Mouse (Mus musculus): ENCODE measurements around the gene Luc7l3.

Gene Luc7l3

DNA sequence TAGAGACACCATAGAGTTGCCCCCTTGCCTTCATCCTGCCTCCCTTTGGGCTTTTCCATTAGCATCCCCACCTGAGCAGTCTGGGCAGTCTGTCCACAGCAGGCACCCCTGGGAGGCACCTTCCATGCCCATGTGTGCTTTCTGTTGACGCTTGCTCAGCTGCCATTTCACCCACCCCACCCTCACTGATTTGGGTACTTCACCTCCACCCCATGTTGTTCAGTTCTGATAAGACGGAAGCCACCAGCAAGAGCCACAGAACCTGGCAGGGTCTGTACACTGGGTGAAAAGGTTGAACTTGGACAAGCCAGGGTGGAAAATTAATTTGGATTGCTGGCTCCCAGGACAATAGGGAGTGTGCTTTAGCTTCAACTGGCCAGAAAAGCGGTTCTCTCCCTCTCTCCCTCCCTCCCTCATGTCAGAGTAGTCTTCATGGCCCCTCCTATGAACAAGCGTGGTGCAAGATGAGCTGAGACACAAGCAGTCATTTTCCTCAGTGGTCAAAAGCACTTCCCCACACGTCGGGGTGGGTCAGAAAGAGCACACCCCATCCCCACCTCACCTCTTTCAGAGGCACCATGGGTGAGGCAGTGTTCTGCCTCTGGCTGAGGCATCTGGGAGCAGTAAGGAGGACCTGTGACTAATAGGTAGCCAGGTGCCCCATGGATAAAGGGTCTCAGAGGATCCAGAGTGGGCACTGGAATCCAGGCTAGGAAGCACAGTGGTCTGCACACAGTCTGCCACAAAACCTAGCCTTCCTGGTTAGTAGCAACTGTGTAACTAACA, 60.0 kb downstream of the Luc7l3 start:
- no peak for TF ChIP-seq GATA4 (IDR thresholded peaks at IDR 0.05; ENCODE audit: insufficient replicate concordance, low read length)

DNA sequence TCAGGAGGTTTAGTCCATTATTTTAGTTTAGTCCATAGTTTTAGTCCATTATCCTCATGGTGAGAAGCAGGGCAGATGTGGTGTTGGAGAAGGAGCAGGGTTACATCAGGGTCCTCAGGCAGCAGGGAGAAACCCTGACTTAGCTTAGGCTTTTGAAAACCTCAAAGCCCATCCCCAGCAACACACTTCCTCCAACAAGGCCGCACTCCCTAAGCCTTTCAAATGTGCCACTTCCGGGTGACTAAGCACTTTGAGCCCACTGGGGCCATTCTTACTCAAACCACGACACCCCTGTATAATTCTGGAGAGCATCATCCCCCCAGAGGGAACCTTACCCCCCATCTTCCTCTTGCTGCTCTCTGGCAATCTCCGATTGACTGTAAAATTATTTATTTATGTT, 62.0 kb downstream of the Luc7l3 start:
- no peak for TF ChIP-seq GATA4 (IDR thresholded peaks at IDR 0.05; ENCODE audit: insufficient replicate concordance, low read length)

DNA sequence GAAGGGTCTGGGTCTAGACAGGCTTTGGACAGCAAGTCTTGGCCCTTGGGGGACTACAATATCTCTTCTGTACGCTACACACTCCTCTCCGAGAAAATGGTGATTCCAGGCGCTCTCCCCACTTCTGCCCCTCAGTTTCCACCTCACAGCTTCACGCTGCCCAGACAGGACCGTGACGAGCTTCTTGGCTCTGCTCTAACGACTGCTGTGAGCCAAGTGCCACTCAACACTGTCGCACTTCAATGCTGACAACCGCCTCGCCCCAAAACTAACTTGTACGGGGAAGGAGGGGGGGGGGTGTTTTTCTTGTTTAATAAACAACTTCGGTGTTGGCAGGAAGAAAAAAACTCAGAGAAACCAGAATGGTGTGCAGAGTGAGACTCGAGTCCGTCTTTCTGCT, 63.8 kb downstream of the Luc7l3 start:
- TF ChIP-seq GATA4 (IDR thresholded peaks at IDR 0.05; ENCODE audit: insufficient replicate concordance, low read length): no peak

DNA sequence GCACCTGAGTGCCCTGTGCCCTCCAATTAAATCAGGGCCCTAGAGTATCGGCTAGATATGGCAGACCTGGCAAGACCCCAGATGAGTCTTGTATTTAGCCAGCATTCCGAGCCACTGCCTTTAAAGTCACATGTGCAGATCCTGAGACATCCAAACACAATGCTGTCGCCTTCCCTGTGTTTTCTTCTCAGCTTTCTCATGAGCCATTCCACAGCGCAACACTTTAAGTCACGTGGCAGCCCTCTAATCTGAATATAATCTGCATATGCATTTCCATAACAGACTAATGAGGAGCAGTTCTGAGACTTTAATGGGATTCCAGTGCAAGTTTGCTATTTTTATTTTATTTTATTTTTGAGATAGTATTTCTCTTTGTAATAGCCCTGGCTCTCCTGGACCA, 66.1 kb downstream of the Luc7l3 start:
- no peak for TF ChIP-seq GATA4 (IDR thresholded peaks at IDR 0.05; ENCODE audit: insufficient replicate concordance, low read length)

DNA sequence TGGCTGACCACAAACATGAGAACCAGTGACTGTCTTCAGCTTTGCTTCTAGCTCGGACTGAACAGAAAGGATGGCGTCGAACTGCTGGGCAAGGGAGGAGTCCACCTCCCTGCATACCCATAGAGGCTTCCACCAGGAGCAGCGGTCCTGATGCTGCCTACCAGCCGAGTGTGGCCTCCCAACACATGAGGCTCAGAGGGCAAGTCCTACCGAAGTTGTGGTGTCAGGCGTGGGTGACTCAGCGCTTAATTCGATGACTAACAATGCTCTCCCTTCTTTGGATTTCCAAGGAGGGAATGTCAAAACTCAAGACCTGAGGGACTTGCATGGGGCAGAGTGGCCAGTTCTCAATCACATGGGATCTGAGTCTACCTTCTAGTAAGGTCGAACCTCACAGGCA, 68.1 kb downstream of the Luc7l3 start:
- no peak for TF ChIP-seq GATA4 (IDR thresholded peaks at IDR 0.05; ENCODE audit: insufficient replicate concordance, low read length)

DNA sequence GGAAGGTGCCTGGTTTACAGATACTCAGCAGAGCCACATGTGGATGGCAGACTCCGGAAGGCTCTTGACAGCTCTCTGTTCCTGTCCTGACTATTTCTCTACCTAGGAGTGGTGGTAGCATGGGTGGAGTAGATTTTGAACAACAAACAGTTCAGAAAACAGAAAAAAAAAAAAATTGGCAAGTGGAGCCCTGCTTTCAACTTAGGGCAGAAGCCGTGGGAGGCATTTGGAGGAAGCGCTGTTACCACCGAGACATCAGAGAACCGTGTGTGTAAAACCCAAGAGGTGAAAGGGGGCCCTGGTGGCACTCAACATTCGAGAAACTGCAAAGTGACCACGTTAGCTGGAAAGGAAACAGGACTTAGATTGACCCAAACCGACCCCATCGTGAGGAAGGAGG, 68.6 kb downstream of the Luc7l3 start:
- TF ChIP-seq GATA4 (IDR thresholded peaks at IDR 0.05; ENCODE audit: insufficient replicate concordance, low read length): no peak

DNA sequence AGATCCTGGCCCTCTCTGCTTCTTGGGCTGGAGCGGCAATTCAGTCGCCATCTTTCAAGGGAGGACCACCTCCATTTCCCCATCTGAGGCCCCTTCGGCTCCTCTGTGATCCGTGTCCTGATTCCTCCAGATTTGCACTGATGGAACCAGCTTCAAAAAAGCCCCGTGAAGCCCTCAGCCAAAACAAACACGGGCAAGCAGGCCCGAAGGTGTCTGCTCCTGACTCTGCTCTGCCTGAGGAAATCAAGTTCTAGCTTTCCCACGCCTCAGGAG, 75.1 kb downstream of the Luc7l3 start:
- TF ChIP-seq GATA4 (IDR thresholded peaks at IDR 0.05; ENCODE audit: insufficient replicate concordance, low read length): no peak

DNA sequence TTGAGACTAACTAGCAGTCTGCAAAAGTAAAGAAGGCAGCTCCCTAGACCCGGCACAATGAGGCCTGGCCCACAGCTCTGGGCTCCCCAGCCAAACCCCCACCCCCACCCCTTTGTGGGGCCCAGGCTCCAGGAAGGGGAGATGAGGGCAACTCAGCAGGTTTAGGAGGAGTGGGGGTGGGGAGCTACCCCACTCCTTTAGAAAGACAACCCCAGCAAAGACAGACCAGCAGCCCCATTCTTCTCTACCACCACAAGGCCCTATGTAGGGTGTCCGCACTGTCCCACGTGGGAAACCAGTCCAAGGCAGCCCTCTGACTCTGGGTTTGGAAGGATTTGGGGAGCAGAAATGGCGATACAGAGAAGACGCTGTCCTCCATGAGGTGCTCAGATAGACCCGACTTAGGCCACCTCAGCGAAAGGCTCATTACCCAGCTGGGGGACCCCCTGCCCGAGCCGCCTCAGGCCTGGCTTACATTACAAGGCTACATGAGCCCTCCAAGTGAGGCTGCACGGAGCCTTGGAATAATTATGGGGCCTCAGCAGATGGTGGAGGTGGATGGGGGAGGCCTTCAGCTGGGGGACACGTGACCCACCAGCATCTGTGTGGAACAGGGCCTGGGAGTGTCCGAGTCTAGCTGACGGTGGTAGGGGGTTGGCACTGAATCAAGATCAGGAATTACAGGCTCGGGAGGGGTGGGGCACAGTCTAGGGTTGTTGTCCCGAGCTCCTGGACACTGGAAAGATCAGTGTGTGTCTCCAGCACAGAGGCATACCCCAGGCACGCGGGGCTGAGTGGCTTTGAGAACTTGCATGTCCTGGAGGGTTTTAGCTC, 75.6 kb downstream of the Luc7l3 start, which contains the start of gene Wfikkn2:
Wfikkn2 (minus strand) TSS at position 51 of the 834 bp plus-strand sequence.
- no peak for TF ChIP-seq GATA4 (IDR thresholded peaks at IDR 0.05; ENCODE audit: insufficient replicate concordance, low read length)

DNA sequence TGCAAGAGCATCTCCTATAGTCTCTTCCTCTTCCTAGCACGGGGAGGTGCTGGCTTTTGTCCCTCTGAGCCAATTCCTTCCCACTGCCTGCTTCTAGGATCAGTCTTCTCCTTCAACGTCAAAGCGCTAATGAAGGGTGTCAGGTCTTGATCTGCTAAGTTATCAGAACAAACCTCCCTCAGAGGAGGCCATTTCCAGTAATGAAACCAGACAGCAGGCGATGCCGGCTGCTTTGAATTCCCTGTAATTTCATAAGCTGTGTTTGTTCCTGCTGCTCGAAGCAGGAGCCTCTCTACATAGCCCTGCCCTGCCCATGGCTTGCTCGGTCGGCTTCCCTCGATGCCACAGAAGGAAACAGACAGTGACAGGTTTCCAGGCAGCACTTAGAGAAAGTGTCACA, 77.4 kb downstream of the Luc7l3 start:
- no peak for TF ChIP-seq GATA4 (IDR thresholded peaks at IDR 0.05; ENCODE audit: insufficient replicate concordance, low read length)

DNA sequence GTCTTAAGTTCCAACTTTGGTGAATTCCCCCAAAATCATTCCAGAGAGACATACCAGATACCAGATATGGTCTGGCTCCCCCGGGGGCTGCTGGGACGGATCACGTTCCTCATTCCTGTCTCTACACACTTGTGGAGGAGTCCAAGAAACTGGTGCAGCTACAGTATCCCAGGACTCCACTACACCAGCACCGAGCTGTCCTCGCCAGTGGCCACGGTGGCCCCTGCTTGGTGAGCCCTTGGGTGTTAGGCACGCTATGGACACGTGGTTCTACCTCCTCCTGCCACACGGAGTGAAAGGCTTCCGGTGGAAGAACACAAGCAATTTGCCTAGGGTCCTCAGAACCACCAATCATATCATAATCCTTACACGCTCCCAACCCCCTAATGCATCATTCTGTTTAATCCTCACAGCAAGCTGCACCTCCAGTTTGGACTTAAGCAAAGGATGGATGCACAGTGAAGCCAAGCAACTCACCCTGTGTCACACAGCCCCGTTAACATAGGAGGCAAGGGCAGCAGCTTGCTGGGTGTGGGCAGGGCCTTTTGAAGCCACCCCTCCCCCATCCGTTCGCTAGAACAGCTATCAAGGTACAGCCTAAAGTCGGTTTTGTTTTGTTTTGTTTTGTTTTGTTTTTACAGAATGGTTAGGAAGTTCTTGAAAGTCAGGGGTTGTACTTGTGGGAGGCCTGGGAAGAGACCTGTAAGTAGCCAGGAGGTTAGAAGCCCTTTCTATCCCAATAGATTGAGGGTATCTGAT, 78.2 kb downstream of the Luc7l3 start:
- no peak for TF ChIP-seq GATA4 (IDR thresholded peaks at IDR 0.05; ENCODE audit: insufficient replicate concordance, low read length)

DNA sequence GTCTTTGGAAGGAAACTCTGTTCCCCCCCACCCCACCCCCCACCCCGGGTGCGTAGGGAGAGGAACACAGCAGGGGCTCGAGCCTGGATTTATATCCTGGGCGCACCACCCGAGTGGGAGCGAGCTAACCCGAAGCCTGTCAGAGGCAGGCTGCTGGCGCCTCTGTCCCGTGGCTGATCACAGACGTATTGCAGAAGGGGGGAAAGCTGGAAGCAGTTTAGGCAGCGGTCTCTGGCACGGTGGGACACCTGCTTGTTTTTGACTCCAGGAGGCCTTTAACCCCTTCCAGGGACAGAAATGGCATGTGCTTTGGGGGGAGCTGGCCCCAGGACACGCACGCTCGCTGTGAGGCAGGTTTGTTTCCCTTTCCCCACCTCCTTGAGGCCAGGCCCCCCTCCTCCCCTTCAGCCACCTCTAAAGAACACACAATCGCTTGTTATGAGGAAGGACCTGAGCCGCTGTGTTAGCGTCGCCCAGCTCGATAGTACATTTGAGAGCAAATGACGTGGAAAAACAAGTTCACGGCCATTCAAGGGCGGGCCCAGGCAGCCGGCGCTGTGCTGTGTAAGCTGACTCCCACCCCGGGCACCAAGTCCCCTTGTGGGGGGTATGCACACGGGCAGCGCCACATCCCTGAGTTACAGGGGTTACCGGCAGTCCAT, 78.9 kb downstream of the Luc7l3 start:
- no peak for TF ChIP-seq GATA4 (IDR thresholded peaks at IDR 0.05; ENCODE audit: insufficient replicate concordance, low read length)

DNA sequence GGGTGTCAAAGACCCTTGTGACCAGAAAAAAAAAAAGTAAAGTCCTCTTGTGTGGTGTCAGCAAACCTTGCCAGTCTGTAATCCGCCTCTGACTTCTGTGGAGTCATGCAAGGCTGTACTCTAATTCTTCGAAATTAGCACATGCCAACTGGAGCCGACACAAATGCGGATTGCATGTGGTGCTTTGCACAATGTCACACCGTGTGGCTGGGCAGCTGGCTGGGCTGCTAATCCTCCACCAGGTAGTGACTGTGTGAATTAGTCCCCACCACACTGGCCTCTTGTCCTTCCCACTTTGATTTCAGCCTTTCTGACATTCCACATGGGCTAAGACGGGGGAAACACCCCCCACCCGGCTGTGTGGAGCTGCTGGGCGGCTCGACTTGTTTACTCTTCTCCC, 82.1 kb downstream of the Luc7l3 start:
- no peak for TF ChIP-seq GATA4 (IDR thresholded peaks at IDR 0.05; ENCODE audit: insufficient replicate concordance, low read length)

DNA sequence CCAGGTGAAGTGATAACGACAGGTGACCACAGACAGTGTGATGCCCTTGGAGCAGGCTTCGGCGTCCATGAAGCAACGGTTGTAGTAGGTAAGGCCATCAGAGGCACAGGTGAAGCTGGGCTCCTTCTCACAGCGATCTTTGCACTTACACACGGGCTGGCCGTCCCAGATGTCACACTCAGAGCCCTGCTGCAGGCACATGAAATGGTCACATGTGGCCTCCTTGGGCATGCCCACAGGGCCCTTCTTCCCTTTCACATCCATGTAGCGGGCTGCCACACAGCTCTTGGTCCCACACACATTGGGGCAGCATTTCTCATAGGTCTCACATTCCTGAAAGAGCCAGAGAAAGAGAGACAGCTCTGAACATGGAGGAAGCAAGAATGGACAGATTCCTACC, 83.0 kb downstream of the Luc7l3 start:
- no peak for TF ChIP-seq GATA4 (IDR thresholded peaks at IDR 0.05; ENCODE audit: insufficient replicate concordance, low read length)

Data from liver, adult (tissue).